Mouse (Mus musculus): ENCODE measurements around the gene Basp1. TPM values are rescaled to one million over a fixed set of nuclear protein-coding genes. Genes with fewer than 3 reads are reported as not detected.

Basp1 gene
- not detected for polyA plus RNA-seq (2017; shearing (Covaris generic))

DNA sequence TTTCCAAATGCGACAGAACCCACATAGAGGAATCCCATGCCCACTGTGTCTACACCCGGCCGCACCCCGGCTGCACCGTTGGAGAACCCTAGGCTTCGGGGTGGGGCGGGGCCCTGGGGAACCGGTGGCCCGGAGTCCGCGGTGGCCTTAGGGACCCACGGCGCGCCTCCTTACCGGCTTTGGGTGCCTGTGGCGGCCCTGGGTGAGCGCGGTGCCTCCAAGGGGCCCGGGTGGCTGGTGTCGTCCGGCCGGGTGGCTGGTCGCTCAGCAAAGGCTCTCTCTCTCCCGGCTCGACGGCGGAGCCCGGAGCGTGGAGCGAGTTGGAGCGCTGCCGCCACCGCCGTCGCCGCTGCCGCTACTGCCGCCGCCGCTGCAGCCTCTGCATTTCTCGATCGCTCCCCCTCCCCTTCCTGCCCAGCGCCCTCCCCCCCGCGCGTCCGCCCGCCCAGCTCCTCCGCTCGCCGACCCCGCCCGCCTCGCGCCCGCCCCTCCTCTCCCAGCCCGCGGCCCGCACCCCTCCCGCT lies at the start of gene Basp1:
TSS of gene Basp1 (minus strand) at position 387 of the 524 bp plus-strand sequence.

Other genes with a start within 250 kb of the Basp1 start
- gene Myo10, start 208.8 kb upstream of the Basp1 start, polyA plus RNA-seq (2017; shearing (Covaris generic)): 1.4 TPM

Data from activated CD4-positive, CD25-positive, alpha-beta regulatory T cell, adult 9 weeks (primary cell).